Mouse (Mus musculus) liver, postnatal 0 days (tissue): ENCODE measurements around the gene Vwa2. TPM values are rescaled to one million over a fixed set of nuclear protein-coding genes. Genes with fewer than 3 reads are reported as not detected.

Source experiments
- ATAC-seq: fragments of 200-750 bp; cut with Nextera tagmentation; 2 replicates; pipeline ENCODE4 v1.8.0; 2017; ENCODE audit warnings: mild to moderate bottlenecking, moderate library complexity
- DNase-seq: peaks from one replicate; pipeline ENCODE4 v3.0.0-alpha.2; 2016
- H3K27ac ChIP-seq: fragments of 300-500 bp; sonication (generic); 2 replicates; pipeline ENCODE4 v1.5.1; 2014; ENCODE audit warnings: antibody characterized with exemption, moderate library complexity, mild to moderate bottlenecking, low read depth
- H3K27me3 ChIP-seq: fragments of 300-500 bp; sonication (generic); 2 replicates; pipeline ENCODE4 v1.6.1; 2014; ENCODE audit warnings: low read length, control low read depth, mixed read lengths; ENCODE audit not compliant: insufficient read depth
- H3K36me3 ChIP-seq: fragments of 300-500 bp; sonication (generic); replicated peaks from 2 replicates; pipeline ENCODE4 v1.6.1; 2014; ENCODE audit warnings: mild to moderate bottlenecking, control low read depth, low read length, moderate library complexity, mixed read lengths; ENCODE audit not compliant: insufficient read depth
- H3K4me1 ChIP-seq: fragments of 300-500 bp; sonication (generic); 2 replicates; pipeline ENCODE4 v1.6.1; 2014; ENCODE audit warnings: antibody characterized with exemption, mild to moderate bottlenecking, control low read depth; ENCODE audit not compliant: insufficient read depth
- H3K4me2 ChIP-seq: fragments of 300-500 bp; sonication (generic); 2 replicates; pipeline ENCODE4 v1.6.1; 2014; ENCODE audit warnings: low read depth, mild to moderate bottlenecking, low read length, moderate library complexity, mixed read lengths
- H3K4me3 ChIP-seq: fragments of 300-500 bp; sonication (generic); 2 replicates; pipeline ENCODE4 v1.5.1; 2014; ENCODE audit warnings: low read depth, low read length
- H3K9ac ChIP-seq: fragments of 300-500 bp; sonication (generic); replicated peaks from 2 replicates; pipeline ENCODE4 v1.6.1; 2014; ENCODE audit warnings: mild to moderate bottlenecking, moderate library complexity
- H3K9me3 ChIP-seq: fragments of 300-500 bp; sonication (generic); 2 replicates; pipeline ENCODE4 v1.6.1; 2016; ENCODE audit warnings: mild to moderate bottlenecking, control low read depth, low read length, mixed read lengths
- CTCF ChIP-seq: sonication (generic); IDR thresholded peaks from 2 replicates; pipeline ENCODE4 v1.5.1; 2016; ENCODE audit warnings: antibody characterized with exemption, low read depth
- EP300 ChIP-seq: IDR thresholded peaks from 2 replicates; pipeline ENCODE4 v1.6.1; 2016; ENCODE audit warnings: antibody characterized with exemption, low read depth, mild to moderate bottlenecking
- WGBS: fragments of 180-500 bp; shearing (Covaris S2); extraction: QIAGEN DNeasy Blood & Tissue Kit; methylation state at CpG from one replicate; pipeline ENCODE4 v1.1.7; 2014; ENCODE audit not compliant: insufficient replicate concordance; 5-methylcytosine and 5-hydroxymethylcytosine counted together
- polyA plus RNA-seq: library from polyadenylated mRNA; unstranded; fragments of >200 nt; fragmentation: Nextera tagmentation; extraction: Ambion mirVana; gene quantifications from 2 replicates; pipeline ENCODE4 v1.2.1, GENCODE M21; 2015

Vwa2 gene
- polyA plus RNA-seq, 1 experiment from 2014 or later = not detected

GRCm38 (mm10) chr19:56904095-56904494 is 30.0 kb downstream of the Vwa2 start:
- no peaks in the 10 kb centered on the region for H3K9me3 ChIP-seq
- DNase-seq (no peak), ATAC-seq (no peak)
- no peaks in the 10 kb centered on the region for H3K27me3 ChIP-seq
- H3K27ac ChIP-seq = no peak overlapping the region
- no peak overlapping the region for H3K4me3 ChIP-seq
- H3K9ac ChIP-seq = no peak overlapping the region
- no peaks in the 10 kb centered on the region for H3K4me1 ChIP-seq
- no peak for TF ChIP-seq EP300
- TF ChIP-seq CTCF = no peak
- WGBS = 42% methylated on average over 3 of the region's 3 CpGs
- H3K36me3 ChIP-seq = no peaks in the 10 kb centered on the region
- H3K4me2 ChIP-seq = no peak overlapping the region

DNA sequence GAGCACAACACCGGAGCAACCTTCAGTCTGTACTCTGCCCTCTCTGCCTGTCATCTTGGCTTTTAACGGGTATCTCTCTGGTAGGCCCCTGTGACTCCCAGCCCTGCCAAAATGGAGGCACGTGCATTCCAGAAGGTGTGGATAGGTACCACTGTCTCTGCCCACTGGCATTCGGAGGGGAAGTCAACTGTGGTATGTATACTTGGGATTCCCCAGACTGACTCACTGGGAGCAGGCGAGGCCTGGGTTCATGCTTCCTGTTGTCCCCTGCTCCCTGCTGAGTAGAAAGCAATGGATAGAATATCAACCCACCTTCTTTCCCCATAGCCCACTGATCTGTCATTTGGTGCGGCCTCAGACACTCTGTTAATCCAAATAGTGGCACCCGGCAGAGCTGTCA is 31.3 kb downstream of the Vwa2 start:
- no peak for ATAC-seq
- no peak overlapping the region for H3K9ac ChIP-seq
- no peak overlapping the region for H3K4me3 ChIP-seq
- H3K27ac ChIP-seq = no peak overlapping the region
- 71% methylated on average over 7 of the region's 7 CpGs for WGBS
- H3K4me1 ChIP-seq = no peaks in the 10 kb centered on the region
- TF ChIP-seq CTCF (no peak), EP300 (no peak)
- DNase-seq = no peak
- no peaks in the 10 kb centered on the region for H3K27me3 ChIP-seq
- H3K9me3 ChIP-seq = no peaks in the 10 kb centered on the region
- H3K4me2 ChIP-seq = no peak overlapping the region
- no peaks in the 10 kb centered on the region for H3K36me3 ChIP-seq

GRCm38 (mm10) chr19:56907850-56908249 is 33.8 kb downstream of the Vwa2 start:
- no peak overlapping the region for H3K27ac ChIP-seq
- no peak for DNase-seq
- no peak overlapping the region for H3K9ac ChIP-seq
- no peaks in the 10 kb centered on the region for H3K36me3 ChIP-seq
- H3K27me3 ChIP-seq = no peaks in the 10 kb centered on the region
- ATAC-seq = no peak
- H3K4me3 ChIP-seq = no peak overlapping the region
- no peaks in the 10 kb centered on the region for H3K4me1 ChIP-seq
- H3K9me3 ChIP-seq = no peaks in the 10 kb centered on the region
- TF ChIP-seq EP300 (no peak), CTCF (no peak)
- WGBS = 34% methylated on average over 3 of the region's 3 CpGs
- no peak overlapping the region for H3K4me2 ChIP-seq

DNA sequence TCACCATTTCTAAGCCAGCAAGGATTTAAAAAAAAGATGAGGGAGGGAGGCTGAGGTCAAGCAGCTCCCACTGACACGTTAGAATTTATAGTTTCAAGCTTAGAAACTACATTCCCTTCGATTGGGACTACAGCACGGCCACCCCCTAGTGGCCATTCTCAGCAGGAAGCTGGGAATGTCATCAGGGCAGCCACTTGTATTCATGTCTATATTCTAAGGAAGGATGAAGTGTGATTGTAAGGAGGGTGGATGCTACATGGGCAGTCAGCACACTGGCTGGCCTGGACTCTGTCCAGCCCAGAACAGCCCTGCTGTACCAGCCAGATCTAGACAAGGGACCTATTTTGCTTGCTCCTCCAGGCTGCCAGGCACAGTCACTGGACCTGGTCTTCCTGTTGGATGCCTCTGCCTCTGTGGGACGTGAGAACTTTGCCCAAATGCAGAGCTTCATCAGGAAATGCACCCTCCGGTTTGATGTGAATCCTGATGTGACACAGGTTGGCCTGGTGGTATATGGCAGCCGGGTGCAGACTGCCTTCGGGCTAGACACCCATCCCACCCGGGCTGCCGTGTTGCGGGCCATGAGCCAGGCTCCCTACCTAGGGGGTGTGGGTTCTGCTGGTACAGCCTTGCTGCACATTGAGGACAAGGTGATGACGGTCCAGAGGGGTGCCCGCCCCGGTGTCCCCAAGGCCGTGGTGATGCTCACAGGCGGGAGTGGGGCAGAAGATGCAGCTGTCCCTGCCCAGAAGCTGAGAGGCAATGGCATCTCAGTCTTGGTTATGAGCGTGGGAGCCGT is 34.6 kb downstream of the Vwa2 start:
- peak; percentile 57 for DNase-seq
- WGBS = 64% methylated on average over 17 of the region's 17 CpGs

DNA sequence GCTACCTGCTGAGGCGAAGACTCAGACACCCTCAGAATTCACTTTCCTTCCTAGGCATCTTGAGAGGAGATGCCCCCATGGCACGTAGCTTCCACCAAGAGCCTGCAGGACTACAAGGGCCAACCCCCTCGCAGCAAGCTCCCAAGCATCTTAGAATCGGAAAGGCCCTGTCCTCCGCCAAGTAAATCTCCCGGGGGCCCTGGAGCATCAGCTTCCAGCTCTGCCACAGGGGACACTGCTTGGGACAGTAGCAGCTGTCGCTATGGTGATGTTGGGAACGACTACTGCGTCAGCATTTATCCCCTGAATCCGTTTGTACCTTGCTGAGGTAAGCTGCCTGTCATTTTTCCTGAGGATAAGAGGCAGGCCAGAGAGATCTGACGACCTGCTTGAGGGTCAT is 36.5 kb downstream of the Vwa2 start:
- WGBS = 68% methylated on average over 11 of the region's 11 CpGs
- ATAC-seq = no peak

More for the DNA sequence above, 34.6 kb downstream of the Vwa2 start:
- H3K9me3 ChIP-seq = no peaks in the 10 kb centered on the region
- H3K36me3 ChIP-seq = no peaks in the 10 kb centered on the region
- no peak overlapping the region for H3K27ac ChIP-seq
- no peaks in the 10 kb centered on the region for H3K27me3 ChIP-seq
- peak; percentile 83 for TF ChIP-seq CTCF
- no peak for TF ChIP-seq EP300
- no peak overlapping the region for H3K9ac ChIP-seq
- H3K4me3 ChIP-seq = no peak overlapping the region
- H3K4me1 ChIP-seq = no peaks in the 10 kb centered on the region
- no peak overlapping the region for H3K4me2 ChIP-seq
- 0 out of 2 replicates have a peak, but pooled peaks have one; percentile 13 for ATAC-seq

DNA sequence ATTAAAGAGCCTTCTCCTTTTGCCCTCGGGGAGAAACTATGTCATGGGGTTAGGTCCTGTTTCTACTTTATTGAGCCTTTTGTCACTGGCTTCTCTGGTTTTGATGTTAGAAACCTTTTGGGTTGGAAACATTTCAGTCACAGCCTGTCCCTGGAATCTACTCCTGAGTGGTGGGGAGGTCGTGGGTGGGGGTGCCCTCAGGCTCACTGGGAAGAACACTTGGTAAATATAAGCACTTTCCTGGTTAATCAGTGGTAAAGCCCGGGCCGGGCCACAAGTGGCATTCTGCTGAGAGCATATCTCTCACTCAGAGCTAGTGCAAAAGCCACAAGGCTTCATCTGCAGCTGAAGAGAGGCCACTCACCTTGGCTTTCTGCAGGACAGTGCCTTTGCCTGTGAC is 39.7 kb downstream of the Vwa2 start:
- Histone ChIP-seq H3K9ac (no peak overlapping the region), H3K27ac (no peak overlapping the region), H3K4me3 (no peak overlapping the region), H3K4me1 (no peaks in the 10 kb centered on the region), H3K4me2 (no peak overlapping the region), H3K36me3 (no peaks in the 10 kb centered on the region), H3K27me3 (no peaks in the 10 kb centered on the region), H3K9me3 (no peaks in the 10 kb centered on the region)
- 62% methylated on average over 4 of the region's 4 CpGs for WGBS
- ATAC-seq (no peak), DNase-seq (no peak)
- TF ChIP-seq EP300 = no peak
- TF ChIP-seq CTCF = no peak

More for the DNA sequence above, 36.5 kb downstream of the Vwa2 start:
- no peak for DNase-seq
- H3K9me3 ChIP-seq = no peaks in the 10 kb centered on the region
- no peaks in the 10 kb centered on the region for H3K4me1 ChIP-seq
- no peaks in the 10 kb centered on the region for H3K27me3 ChIP-seq
- no peak overlapping the region for H3K9ac ChIP-seq
- H3K27ac ChIP-seq = no peak overlapping the region
- H3K4me2 ChIP-seq = no peak overlapping the region
- H3K36me3 ChIP-seq = no peaks in the 10 kb centered on the region
- TF ChIP-seq EP300 (no peak), CTCF (no peak)
- H3K4me3 ChIP-seq = no peak overlapping the region
